Mouse (Mus musculus) limb, embryonic 15.5 days (tissue): ENCODE data around the gene Commd2. TPM values are rescaled to one million over a fixed set of nuclear protein-coding genes. Genes with fewer than 3 reads are reported as not detected.
A peak's percentile ranks its signal among the peaks of the same experiment; 100 is the strongest.

Experiments
- ATAC-seq: fragments of 200-750 bp; cut with Nextera tagmentation; 2 replicates; pipeline ENCODE4 v1.8.0; 2017; ENCODE audit warnings: low read depth, moderate TSS enrichment; ENCODE audit not compliant: insufficient number of reproducible peaks, low FRiP score, low TSS enrichment
- H3K27ac ChIP-seq: fragments of 300-500 bp; sonication (generic); 2 replicates; pipeline ENCODE4 v1.5.1; 2015; ENCODE audit warnings: moderate library complexity, mild to moderate bottlenecking, inconsistent platforms
- H3K27me3 ChIP-seq: fragments of 300-500 bp; sonication (generic); 2 replicates; pipeline ENCODE4 v1.6.1; 2015; ENCODE audit warnings: inconsistent platforms
- H3K36me3 ChIP-seq: fragments of 300-500 bp; sonication (generic); 2 replicates; pipeline ENCODE4 v1.6.1; 2015; ENCODE audit warnings: inconsistent platforms
- H3K4me1 ChIP-seq: fragments of 300-500 bp; sonication (generic); 2 replicates; pipeline ENCODE4 v1.6.1; 2015; ENCODE audit warnings: inconsistent platforms
- H3K4me2 ChIP-seq: fragments of 300-500 bp; sonication (generic); 2 replicates; pipeline ENCODE4 v1.6.1; 2015; ENCODE audit warnings: mild to moderate bottlenecking, inconsistent platforms
- H3K4me3 ChIP-seq: fragments of 300-500 bp; sonication (generic); 2 replicates; pipeline ENCODE4 v1.5.1; 2015; ENCODE audit warnings: mild to moderate bottlenecking, inconsistent platforms
- H3K9ac ChIP-seq: fragments of 300-500 bp; sonication (generic); 2 replicates; pipeline ENCODE4 v1.6.1; 2015; ENCODE audit warnings: inconsistent platforms
- H3K9me3 ChIP-seq: fragments of 300-500 bp; sonication (generic); 2 replicates; pipeline ENCODE4 v1.6.1; 2016; ENCODE audit warnings: inconsistent platforms
- WGBS: fragments of 180-500 bp; shearing (Covaris S2); methylation state at CpG from one replicate; pipeline ENCODE4 v1.1.7; 2015; 5-methylcytosine and 5-hydroxymethylcytosine counted together
- microRNA-seq: library from miRNA; unstranded; fragments of <30 nt; microRNA quantifications from one replicate; pipeline ENCODE4, GENCODE M21; 2016
- polyA plus RNA-seq: library from polyadenylated mRNA; unstranded; fragments of >200 nt; fragmentation: Nextera tagmentation; extraction: Ambion mirVana; gene quantifications from 2 replicates; pipeline ENCODE4 v1.2.1, GENCODE M21; 2015

The Commd2 gene
- polyA plus RNA-seq, 1 experiment from 2014 or later, result 70.6 TPM

DNA sequence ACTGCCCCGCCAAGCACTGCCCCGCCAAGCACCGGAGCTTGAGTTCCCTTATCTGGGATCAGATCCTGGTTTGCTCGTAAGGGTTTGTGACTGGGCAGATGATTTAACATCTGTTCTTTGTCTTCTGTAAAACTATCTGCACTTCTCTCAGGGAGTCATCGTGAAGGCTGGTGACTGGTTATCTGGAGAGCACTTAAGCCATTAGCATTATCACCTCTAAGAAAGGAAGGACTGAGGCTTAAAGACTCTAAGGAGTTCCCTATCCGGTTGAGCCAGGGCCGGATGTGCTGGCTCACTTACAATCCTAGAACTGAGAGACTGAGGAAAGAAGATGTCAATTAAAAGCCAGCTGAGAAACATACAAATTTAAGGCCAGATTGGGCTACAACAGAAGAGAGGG lies 39.7 kb downstream of the Commd2 start:
- no peak for ATAC-seq
- Histone ChIP-seq H3K9me3 (no peaks in the 10 kb centered on the region), H3K4me2 (no peak overlapping the region), H3K4me1 (no peaks in the 10 kb centered on the region), H3K27me3 (no peaks in the 10 kb centered on the region), H3K27ac (no peak overlapping the region), H3K4me3 (no peak overlapping the region), H3K36me3 (no peaks in the 10 kb centered on the region), H3K9ac (no peak overlapping the region)
- WGBS, result 48% methylated on average over 7 of the region's 7 CpGs

DNA sequence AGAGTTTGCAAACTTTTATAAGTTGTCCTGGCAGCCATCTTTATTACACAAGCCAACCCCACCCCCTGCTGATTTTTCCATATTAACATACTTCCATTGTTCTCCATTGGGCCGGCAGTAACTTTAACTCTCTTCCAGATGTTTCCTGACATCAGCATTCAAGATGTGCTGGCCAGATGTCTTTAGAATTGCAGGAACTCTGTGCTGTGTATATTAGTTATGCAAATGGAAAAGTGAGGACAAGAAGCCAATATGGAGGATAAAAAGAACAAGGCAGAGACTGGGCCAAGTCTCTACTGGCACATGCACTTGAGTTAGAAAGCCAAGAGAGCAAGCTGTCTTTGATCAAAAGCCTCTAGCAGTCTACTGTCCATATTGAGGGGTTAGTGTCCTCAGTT lies 46.9 kb downstream of the Commd2 start:
- 19% methylated on average over 1 of the region's 1 CpGs for WGBS
- ATAC-seq, result peak; percentile 91
- no peak overlapping the region for H3K4me2 ChIP-seq
- H3K4me3 ChIP-seq, result no peak overlapping the region
- peak overlapping the region; percentile 80 for H3K27ac ChIP-seq
- H3K9me3 ChIP-seq, result no peaks in the 10 kb centered on the region
- H3K27me3 ChIP-seq, result no peaks in the 10 kb centered on the region
- peaks cover 12% of the 10 kb centered on the region for H3K4me1 ChIP-seq
- no peaks in the 10 kb centered on the region for H3K36me3 ChIP-seq
- H3K9ac ChIP-seq, result no peak overlapping the region

DNA sequence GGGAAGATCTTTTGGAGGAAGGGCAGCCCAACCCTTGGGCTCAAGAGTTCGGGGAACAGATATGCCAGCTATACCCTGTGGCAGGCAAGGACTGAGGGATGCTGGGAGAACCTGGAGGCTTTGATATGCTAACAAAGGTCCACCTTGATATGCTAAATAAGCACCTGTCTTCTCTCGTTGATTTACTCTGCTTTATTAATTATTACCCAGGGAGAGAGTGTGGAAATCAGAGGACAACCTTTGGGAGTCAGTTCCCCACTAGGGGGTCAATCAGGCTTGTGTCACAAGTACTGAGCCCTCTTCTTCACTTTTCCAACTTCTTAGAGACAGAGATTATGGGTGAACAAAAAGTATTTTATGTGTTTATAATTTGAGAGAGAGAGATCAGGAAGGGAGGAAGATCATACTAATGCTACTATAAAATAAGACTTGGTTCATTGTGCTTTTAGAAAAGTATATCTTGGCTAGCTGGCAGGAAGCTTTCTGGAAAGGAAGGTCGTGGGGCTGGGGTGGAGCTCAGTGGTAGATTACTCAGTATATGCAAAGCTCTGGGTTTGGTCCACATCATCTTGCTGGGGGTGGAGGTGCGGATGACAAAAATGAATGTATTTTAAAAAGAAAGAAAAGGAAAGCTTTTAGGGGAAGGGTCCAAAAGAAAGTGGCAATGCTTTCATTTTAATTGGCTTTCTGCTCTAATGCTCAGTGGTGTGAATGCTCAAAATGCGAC lies 47.5 kb downstream of the Commd2 start:
- peaks cover 12% of the 10 kb centered on the region for H3K4me1 ChIP-seq
- WGBS, result 47% methylated on average over 5 of the region's 5 CpGs
- peak overlapping the region; percentile 80 for H3K27ac ChIP-seq
- no peaks in the 10 kb centered on the region for H3K27me3 ChIP-seq
- no peak overlapping the region for H3K4me3 ChIP-seq
- peak; percentile 80 for ATAC-seq
- no peak overlapping the region for H3K4me2 ChIP-seq
- H3K9ac ChIP-seq, result no peak overlapping the region
- H3K9me3 ChIP-seq, result no peaks in the 10 kb centered on the region
- H3K36me3 ChIP-seq, result no peaks in the 10 kb centered on the region

DNA sequence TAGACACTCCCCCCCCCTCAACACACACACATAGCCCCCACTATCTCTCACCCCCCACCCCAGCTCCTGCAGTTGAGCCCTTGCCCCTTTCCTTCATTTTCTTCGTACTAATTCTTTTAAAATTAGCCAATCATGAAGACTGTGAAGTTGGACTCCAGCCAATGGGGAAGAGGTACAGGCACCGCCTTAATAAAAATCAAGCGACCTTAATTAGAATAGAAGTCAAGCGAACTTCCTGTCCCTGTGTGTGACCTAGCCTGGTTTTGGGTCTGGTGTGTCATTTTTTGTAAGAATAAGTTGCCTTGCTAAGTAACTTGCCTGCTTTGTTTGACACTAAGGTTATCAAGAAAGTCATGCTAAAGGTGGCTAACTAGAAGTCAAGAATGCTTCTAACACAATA lies 48.9 kb downstream of the Commd2 start:
- peaks cover 12% of the 10 kb centered on the region for H3K4me1 ChIP-seq
- WGBS, result 70% methylated on average over 4 of the region's 4 CpGs
- H3K4me2 ChIP-seq, result no peak overlapping the region
- no peak overlapping the region for H3K9ac ChIP-seq
- H3K9me3 ChIP-seq, result no peaks in the 10 kb centered on the region
- no peaks in the 10 kb centered on the region for H3K36me3 ChIP-seq
- H3K4me3 ChIP-seq, result no peak overlapping the region
- no peak overlapping the region for H3K27ac ChIP-seq
- no peak for ATAC-seq
- H3K27me3 ChIP-seq, result no peaks in the 10 kb centered on the region

DNA sequence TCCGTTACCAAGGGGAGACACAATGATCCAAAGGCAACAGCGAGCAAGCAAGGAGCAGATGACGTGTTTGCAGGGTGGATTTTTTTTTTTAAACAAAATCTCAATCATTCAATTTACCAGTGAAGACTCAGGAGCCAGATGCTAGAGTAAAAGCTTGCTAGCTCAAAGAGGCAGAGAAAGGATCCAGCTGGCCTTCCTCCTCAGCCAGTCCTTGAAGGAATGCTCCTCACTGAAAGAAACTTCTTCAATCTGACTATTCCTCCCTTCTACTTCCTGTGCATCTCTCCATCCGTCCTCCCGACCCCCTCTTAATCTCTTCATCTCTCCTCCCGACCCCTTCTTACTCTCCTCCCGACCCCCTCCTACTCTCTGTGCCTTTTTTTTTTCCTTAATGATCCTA lies 54.9 kb downstream of the Commd2 start:
- Histone ChIP-seq H3K4me1 (no peaks in the 10 kb centered on the region), H3K4me2 (no peak overlapping the region), H3K27me3 (no peaks in the 10 kb centered on the region), H3K36me3 (no peaks in the 10 kb centered on the region), H3K4me3 (no peak overlapping the region), H3K9ac (no peak overlapping the region), H3K27ac (no peak overlapping the region), H3K9me3 (no peaks in the 10 kb centered on the region)
- WGBS, result 60% methylated on average over 7 of the region's 7 CpGs
- ATAC-seq, result no peak

DNA sequence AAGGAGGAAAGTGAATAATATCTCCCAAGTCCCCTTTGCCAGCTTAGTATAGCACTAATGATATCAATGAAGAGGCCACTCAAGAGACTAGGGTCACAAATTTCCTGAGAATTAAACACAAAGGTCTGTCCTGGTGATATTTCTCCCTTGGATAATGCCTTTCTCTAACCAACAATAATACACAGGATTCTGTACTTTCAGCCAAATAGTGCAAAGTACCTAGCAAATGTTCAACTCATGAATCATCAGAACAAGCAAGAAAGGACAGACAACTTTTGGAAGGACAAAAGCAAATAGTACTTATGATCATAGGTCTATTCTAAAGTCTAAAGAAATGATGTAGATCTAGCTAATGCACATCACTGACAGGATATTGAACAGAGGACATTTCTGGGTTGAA lies 56.0 kb downstream of the Commd2 start:
- ATAC-seq, result no peak
- Histone ChIP-seq H3K4me1 (no peaks in the 10 kb centered on the region), H3K9me3 (no peaks in the 10 kb centered on the region)

More for the DNA sequence above, 56.0 kb downstream of the Commd2 start:
- Histone ChIP-seq H3K9ac (no peak overlapping the region), H3K27me3 (no peaks in the 10 kb centered on the region), H3K4me2 (no peak overlapping the region), H3K27ac (no peak overlapping the region), H3K36me3 (no peaks in the 10 kb centered on the region), H3K4me3 (no peak overlapping the region)

Small RNAs within 50 kb of the gene (microRNA-seq; reads per million reads assigned to microRNA genes)
- not detected for gene Mir6377

Other genes with a start within 250 kb of the Commd2 start
- gene Tm4sf4, start 226.4 kb downstream of the Commd2 start, polyA plus RNA-seq, result 0.38 TPM in 1 of 2 replicates, not detected in the other
- 36.2 and 39.4 TPM in 2 replicates for gene Wwtr1, start 75.8 kb downstream of the Commd2 start, polyA plus RNA-seq
- 0.07 and 0.14 TPM in 2 replicates for gene Ankub1, start 41.1 kb upstream of the Commd2 start, polyA plus RNA-seq
- gene Rnf13, start 84.3 kb upstream of the Commd2 start, polyA plus RNA-seq, result 92.8 and 95.5 TPM in 2 replicates
- 106 and 125 TPM in 2 replicates for gene Pfn2, start 196.4 kb upstream of the Commd2 start, polyA plus RNA-seq